Mouse (Mus musculus) ES-Bruce4 (cell line): ENCODE results near the gene Atf4. TPM values are rescaled to one million over a fixed set of nuclear protein-coding genes. Genes with fewer than 3 reads are reported as not detected.

ENCODE experiments used
- H3K27ac ChIP-seq: 2 replicates; pipeline ENCODE4 v1.5.1; 2012; ENCODE audit warnings: low read length, inconsistent platforms; ENCODE audit not compliant: insufficient read depth
- H3K27me3 ChIP-seq: 2 replicates; pipeline ENCODE4 v1.6.1; 2012; ENCODE audit warnings: mild to moderate bottlenecking, low read length, inconsistent platforms; ENCODE audit not compliant: control insufficient read depth, poor library complexity, insufficient read depth, severe bottlenecking
- H3K36me3 ChIP-seq: 2 replicates; pipeline ENCODE4 v1.6.1; 2012; ENCODE audit warnings: inconsistent platforms, mild to moderate bottlenecking, low read length, moderate library complexity; ENCODE audit not compliant: control insufficient read depth, poor library complexity, insufficient read depth, severe bottlenecking
- H3K4me1 ChIP-seq: one replicate; pipeline ENCODE4 v1.8.1; 2011; ENCODE audit warnings: low read length; ENCODE audit not compliant: control insufficient read depth, insufficient read depth
- H3K4me3 ChIP-seq: 2 replicates; pipeline ENCODE4 v1.5.1; 2011; ENCODE audit warnings: low read depth, mild to moderate bottlenecking, low read length
- H3K9ac ChIP-seq: 2 replicates; pipeline ENCODE4 v1.6.1; 2012; ENCODE audit warnings: low read depth, mild to moderate bottlenecking, inconsistent platforms; ENCODE audit not compliant: poor library complexity, severe bottlenecking
- H3K9me3 ChIP-seq: replicated peaks from 2 replicates; pipeline ENCODE4 v1.6.1; 2012; ENCODE audit warnings: mild to moderate bottlenecking, low read length, inconsistent platforms; ENCODE audit not compliant: control insufficient read depth, poor library complexity, insufficient read depth, severe bottlenecking
- CTCF ChIP-seq: IDR thresholded peaks from one replicate; pipeline ENCODE4 v1.8.1; 2011; ENCODE audit warnings: low read depth, low read length
- EP300 ChIP-seq: IDR thresholded peaks from 2 replicates; pipeline ENCODE4 v1.6.1; 2011; ENCODE audit warnings: low read depth, low read length; ENCODE audit not compliant: insufficient read depth
- POLR2A ChIP-seq: IDR thresholded peaks from one replicate; pipeline ENCODE4 v1.8.1; 2011; ENCODE audit warnings: low read length; ENCODE audit not compliant: insufficient read depth
- polyA plus RNA-seq: library from polyadenylated mRNA; stranded (reverse); fragments of >200 nt; gene quantifications from 2 replicates; pipeline ENCODE4 v1.2.4, GENCODE M21; 2011; ENCODE audit warnings: low read depth; ENCODE audit not compliant: missing spikeins, insufficient read depth, insufficient read length

Atf4 gene
- polyA plus RNA-seq, 1 experiment = 193 TPM

- TF ChIP-seq CTCF = peak; percentile 11
- no peak for TF ChIP-seq EP300
- no peak for TF ChIP-seq POLR2A
- no peaks in the 10 kb centered on the region for H3K9me3 ChIP-seq
- H3K9ac ChIP-seq = no peak overlapping the region
- no peak overlapping the region for H3K27ac ChIP-seq
- peaks cover 6% of the 10 kb centered on the region for H3K4me1 ChIP-seq
- H3K27me3 ChIP-seq = no peaks in the 10 kb centered on the region
- H3K4me3 ChIP-seq = no peak overlapping the region
- H3K36me3 ChIP-seq = no peaks in the 10 kb centered on the region
These were observed 29.2 kb upstream of the Atf4 start for GRCm38 (mm10) chr15:80225796-80226195.

GRCm38 (mm10) chr15:80228071-80228800 is 26.7 kb upstream of the Atf4 start:
- peaks cover 8% of the 10 kb centered on the region for H3K4me1 ChIP-seq
- peak overlapping the region; percentile 21 for H3K9ac ChIP-seq
- H3K9me3 ChIP-seq = no peaks in the 10 kb centered on the region
- H3K27ac ChIP-seq = no peak overlapping the region
- TF ChIP-seq CTCF (no peak), POLR2A (peak; percentile 15)
- no peaks in the 10 kb centered on the region for H3K36me3 ChIP-seq
- peak overlapping the region; percentile 51 for H3K4me3 ChIP-seq
- no peaks in the 10 kb centered on the region for H3K27me3 ChIP-seq

GRCm38 (mm10) chr15:80232331-80232730 is 22.7 kb upstream of the Atf4 start:
- Histone ChIP-seq H3K9me3 (no peaks in the 10 kb centered on the region), H3K4me3 (no peak overlapping the region), H3K27me3 (no peaks in the 10 kb centered on the region), H3K36me3 (peaks cover 21% of the 10 kb centered on the region), H3K27ac (peak overlapping the region; percentile 69), H3K4me1 (peaks cover 8% of the 10 kb centered on the region), H3K9ac (no peak overlapping the region)
- no peak for TF ChIP-seq EP300
- TF ChIP-seq CTCF = no peak
- no peak for TF ChIP-seq POLR2A

- H3K36me3 ChIP-seq = peaks cover 28% of the 10 kb centered on the region
- H3K9ac ChIP-seq = peak overlapping the region; percentile 28; the same call in 1 of the 2 replicates
- H3K27ac ChIP-seq = peak overlapping the region; percentile 73
- H3K9me3 ChIP-seq = no peaks in the 10 kb centered on the region
- peaks cover 8% of the 10 kb centered on the region for H3K4me1 ChIP-seq
- TF ChIP-seq EP300 = no peak
- no peak for TF ChIP-seq POLR2A
- TF ChIP-seq CTCF = no peak
- H3K4me3 ChIP-seq = no peak overlapping the region
- H3K27me3 ChIP-seq = no peaks in the 10 kb centered on the region
These were observed 21.9 kb upstream of the Atf4 start for GRCm38 (mm10) chr15:80233053-80233452.

- TF ChIP-seq CTCF (peak; percentile 15), POLR2A (peak; percentile 35), EP300 (0 out of 2 replicates have a peak, but pooled peaks have one; percentile 30)
- H3K4me3 ChIP-seq = peak within 1 kb of the TSS; percentile 97
These were observed 21.1 kb upstream of the Atf4 start, which contains the start of gene Mief1 for GRCm38 (mm10) chr15:80233733-80234509. Gene Mief1, plus strand, starts transcription at chr15:80234018.

More at GRCm38 (mm10) chr15:80233733-80234509, 21.1 kb upstream of the Atf4 start, which contains the start of gene Mief1:
- Histone ChIP-seq H3K9ac (peak within 1 kb of the TSS; percentile 84), H3K9me3 (no peaks in the 10 kb centered on the region), H3K27me3 (no peaks in the 10 kb centered on the region), H3K36me3 (peaks cover 36% of the 10 kb centered on the region), H3K4me1 (peaks cover 8% of the 10 kb centered on the region), H3K27ac (peak within 1 kb of the TSS; percentile 73)
